ENCODE assay signal across 8 mouse cellular contexts in the genomic region with DNA sequence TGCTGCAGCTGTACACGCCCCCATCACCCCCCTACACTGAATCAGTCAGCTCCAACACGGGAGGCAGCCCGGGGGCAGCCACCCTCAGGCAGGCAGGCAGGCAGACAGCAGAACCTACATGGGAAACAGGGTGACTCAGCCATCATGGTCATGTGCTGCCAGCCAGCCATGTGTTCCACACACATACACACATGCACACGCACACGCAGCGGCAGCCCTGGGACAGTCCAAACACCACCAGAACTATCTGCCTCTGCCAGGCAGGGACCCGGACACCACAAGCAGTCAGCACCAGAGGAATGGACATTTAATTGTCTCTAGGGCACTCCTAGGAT. TPM values are rescaled to one million over a fixed set of nuclear protein-coding genes. Genes with fewer than 3 reads are reported as not detected.
DNase-seq lines count a peak whose midpoint lies in the region; ATAC-seq and TF ChIP-seq lines count a peak whose summit lies in the region.

No protein-coding gene starts in this region.

- no peaks in the 10 kb centered on the region for H3K27me3 ChIP-seq in heart, embryonic 11.5 days (ENCODE audit: control insufficient read depth, insufficient read depth, low read length)
- H3K27me3 ChIP-seq in E14TG2a.4 (ENCODE audit: insufficient read depth, low read length): no peaks in the 10 kb centered on the region
- H3K27me3 ChIP-seq in forebrain, postnatal 0 days (ENCODE audit: insufficient read depth, low read length): no peaks in the 10 kb centered on the region
- H3K27me3 ChIP-seq in limb, embryonic 12.5 days: no peaks in the 10 kb centered on the region
- no peaks in the 10 kb centered on the region for H3K27me3 ChIP-seq in stomach, embryonic 15.5 days (replicated peaks)

- H3K27ac ChIP-seq in heart, embryonic 11.5 days (ENCODE audit: low read depth, low read length): no peak overlapping the region
- H3K27ac ChIP-seq in forebrain, postnatal 0 days (ENCODE audit: low read depth, low read length): no peak overlapping the region
- H3K27ac ChIP-seq in limb, embryonic 12.5 days: no peak overlapping the region
- no peak overlapping the region for H3K27ac ChIP-seq in stomach, embryonic 15.5 days

- peaks cover 3% of the 10 kb centered on the region for H3K36me3 ChIP-seq in heart, embryonic 11.5 days (ENCODE audit: control insufficient read depth, insufficient read depth, low read length)
- peaks cover 64% of the 10 kb centered on the region for H3K36me3 ChIP-seq in E14TG2a.4 (ENCODE audit: insufficient read depth, low read length)
- H3K36me3 ChIP-seq in forebrain, postnatal 0 days (ENCODE audit: insufficient read depth): no peaks in the 10 kb centered on the region
- H3K36me3 ChIP-seq in limb, embryonic 12.5 days: peaks cover 33% of the 10 kb centered on the region; the same call in 1 of the 2 replicates
- H3K36me3 ChIP-seq in stomach, embryonic 15.5 days: no peaks in the 10 kb centered on the region

- no peak for TF ChIP-seq CTCF in E14TG2a.4 (conservative IDR thresholded peaks at IDR 0.05; ENCODE audit: low read length)
- TF ChIP-seq CTCF in forebrain, postnatal 0 days (IDR thresholded peaks at IDR 0.05; ENCODE audit: low read depth): no peak

- no peak for ATAC-seq in heart, embryonic 11.5 days (replicated peaks; ENCODE audit: insufficient number of reproducible peaks, low FRiP score, low TSS enrichment)
- no peak for ATAC-seq in forebrain, postnatal 0 days
- ATAC-seq in limb, embryonic 12.5 days (ENCODE audit: insufficient number of reproducible peaks, insufficient read depth, low FRiP score, low TSS enrichment, low read depth): no peak
- no peak for ATAC-seq in stomach, embryonic 15.5 days (ENCODE audit: insufficient read depth, low FRiP score, low read depth)

- no peaks in the 10 kb centered on the region for H3K9me3 ChIP-seq in heart, embryonic 11.5 days (replicated peaks; ENCODE audit: control insufficient read depth, low read length)
- no peaks in the 10 kb centered on the region for H3K9me3 ChIP-seq in E14TG2a.4 (ENCODE audit: low read length)
- no peaks in the 10 kb centered on the region for H3K9me3 ChIP-seq in forebrain, postnatal 0 days (ENCODE audit: low read length)
- no peaks in the 10 kb centered on the region for H3K9me3 ChIP-seq in limb, embryonic 12.5 days
- H3K9me3 ChIP-seq in stomach, embryonic 15.5 days: no peaks in the 10 kb centered on the region

- 83% methylated on average over 7 of the region's 7 CpGs for WGBS in heart, embryonic 11.5 days (ENCODE audit: insufficient replicate concordance)
- WGBS in forebrain, postnatal 0 days: 88% methylated on average over 7 of the region's 7 CpGs
- WGBS in limb, embryonic 12.5 days: 87% methylated on average over 7 of the region's 7 CpGs
- WGBS in stomach, embryonic 15.5 days: 81% methylated on average over 7 of the region's 7 CpGs

- DNase-seq in heart, adult 9 months (ENCODE audit: low spot score in 2 of 2): no peak
- peak; percentile 7 for DNase-seq in forebrain, postnatal 0 days
- no peak for DNase-seq in Muller cell, postnatal 12 days (ENCODE audit: inconsistent ontology term)
- DNase-seq in spleen, postnatal 36 days (ENCODE audit: low spot score in 2 of 2): no peak

- peaks cover 24% of the 10 kb centered on the region for H3K4me1 ChIP-seq in heart, embryonic 11.5 days (ENCODE audit: control insufficient read depth, insufficient read depth, low read length)
- H3K4me1 ChIP-seq in E14TG2a.4 (replicated peaks; ENCODE audit: low read depth, low read length): peaks cover 79% of the 10 kb centered on the region
- H3K4me1 ChIP-seq in forebrain, postnatal 0 days (ENCODE audit: insufficient read depth): peaks cover 15% of the 10 kb centered on the region
- H3K4me1 ChIP-seq in limb, embryonic 12.5 days (replicated peaks): peaks cover 35% of the 10 kb centered on the region
- H3K4me1 ChIP-seq in stomach, embryonic 15.5 days: peaks cover 32% of the 10 kb centered on the region

- H3K4me2 ChIP-seq in heart, embryonic 11.5 days: peak overlapping the region; percentile 81; the same call in 1 of the 2 replicates
- H3K4me2 ChIP-seq in forebrain, postnatal 0 days (ENCODE audit: low read depth): 0 out of 2 replicates have a peak overlapping the region, but pooled peaks have one; percentile 89
- H3K4me2 ChIP-seq in limb, embryonic 12.5 days: peak overlapping the region; percentile 83
- peak overlapping the region; percentile 72 for H3K4me2 ChIP-seq in stomach, embryonic 15.5 days

- peak overlapping the region; percentile 46; the same call in 1 of the 2 replicates for H3K9ac ChIP-seq in heart, embryonic 11.5 days (ENCODE audit: low read depth, low read length)
- 0 out of 2 replicates have a peak overlapping the region, but pooled peaks have one; percentile 14 for H3K9ac ChIP-seq in forebrain, postnatal 0 days
- no peak overlapping the region; the same call in 1 of the 2 replicates for H3K9ac ChIP-seq in limb, embryonic 12.5 days (replicated peaks)
- no peak overlapping the region for H3K9ac ChIP-seq in stomach, embryonic 15.5 days

- H3K4me3 ChIP-seq in heart, embryonic 11.5 days (ENCODE audit: low read depth, low read length): no peak overlapping the region
- peak overlapping the region; percentile 91 for H3K4me3 ChIP-seq in E14TG2a.4 (replicated peaks; ENCODE audit: low read length)
- no peak overlapping the region for H3K4me3 ChIP-seq in forebrain, postnatal 0 days (ENCODE audit: low read depth, low read length)
- H3K4me3 ChIP-seq in limb, embryonic 12.5 days (replicated peaks): peak overlapping the region; percentile 86; the same call in 1 of the 2 replicates
- peak overlapping the region; percentile 80; the same call in 1 of the 2 replicates for H3K4me3 ChIP-seq in stomach, embryonic 15.5 days (replicated peaks)

RNA-seq across cellular contexts. Expression of a gene that starts 1.5 kb away (rescaled TPM):
- polyA plus RNA-seq in heart, embryonic 11.5 days (2014; fragmentation: Nextera tagmentation; extraction: Ambion mirVana): 179 and 220 TPM in 2 replicates
- total RNA-seq in forebrain, postnatal 0 days (2014; rRNA removed): 124 and 162 TPM in 2 replicates
- 554 and 579 TPM in 2 replicates for polyA plus RNA-seq in forebrain, postnatal 0 days (2015; fragmentation: Nextera tagmentation; extraction: Ambion mirVana)
- polyA plus RNA-seq in limb, embryonic 12.5 days (2016; fragmentation: Nextera tagmentation; extraction: Ambion mirVana): 318 and 336 TPM in 2 replicates
- 363 and 395 TPM in 2 replicates for polyA plus RNA-seq in stomach, embryonic 15.5 days (2015; fragmentation: Nextera tagmentation; extraction: Ambion mirVana)

RNA-seq across cellular contexts. Expression of a gene that starts 24.7 kb away (rescaled TPM):
- 2.0 and 3.2 TPM in 2 replicates for polyA plus RNA-seq in heart, embryonic 11.5 days (2014; fragmentation: Nextera tagmentation; extraction: Ambion mirVana)
- total RNA-seq in forebrain, postnatal 0 days (2014; rRNA removed): 5.5 and 13.7 TPM in 2 replicates
- 11.0 and 14.3 TPM in 2 replicates for polyA plus RNA-seq in forebrain, postnatal 0 days (2015; fragmentation: Nextera tagmentation; extraction: Ambion mirVana)
- 9.6 and 10.4 TPM in 2 replicates for polyA plus RNA-seq in limb, embryonic 12.5 days (2016; fragmentation: Nextera tagmentation; extraction: Ambion mirVana)
- polyA plus RNA-seq in stomach, embryonic 15.5 days (2015; fragmentation: Nextera tagmentation; extraction: Ambion mirVana): 4.3 and 5.7 TPM in 2 replicates

RNA-seq across cellular contexts. Expression of a gene that starts 32.2 kb away (rescaled TPM):
- 3.9 and 6.2 TPM in 2 replicates for polyA plus RNA-seq in heart, embryonic 11.5 days (2014; fragmentation: Nextera tagmentation; extraction: Ambion mirVana)
- 1.2 and 2.0 TPM in 2 replicates for total RNA-seq in forebrain, postnatal 0 days (2014; rRNA removed)
- 4.1 and 4.6 TPM in 2 replicates for polyA plus RNA-seq in forebrain, postnatal 0 days (2015; fragmentation: Nextera tagmentation; extraction: Ambion mirVana)
- 7.7 and 7.9 TPM in 2 replicates for polyA plus RNA-seq in limb, embryonic 12.5 days (2016; fragmentation: Nextera tagmentation; extraction: Ambion mirVana)
- 34.8 and 39.7 TPM in 2 replicates for polyA plus RNA-seq in stomach, embryonic 15.5 days (2015; fragmentation: Nextera tagmentation; extraction: Ambion mirVana)

RNA-seq across cellular contexts. Expression of a gene that starts 59.8 kb away (rescaled TPM):
- polyA plus RNA-seq in heart, embryonic 11.5 days (2014; fragmentation: Nextera tagmentation; extraction: Ambion mirVana): 23.1 and 27.9 TPM in 2 replicates
- total RNA-seq in forebrain, postnatal 0 days (2014; rRNA removed): 11.0 and 14.0 TPM in 2 replicates
- 11.8 and 13.5 TPM in 2 replicates for polyA plus RNA-seq in forebrain, postnatal 0 days (2015; fragmentation: Nextera tagmentation; extraction: Ambion mirVana)
- polyA plus RNA-seq in limb, embryonic 12.5 days (2016; fragmentation: Nextera tagmentation; extraction: Ambion mirVana): 36.4 and 38.3 TPM in 2 replicates
- 83.0 and 84.0 TPM in 2 replicates for polyA plus RNA-seq in stomach, embryonic 15.5 days (2015; fragmentation: Nextera tagmentation; extraction: Ambion mirVana)

Comparison
In these comparisons a context has a peak if more than half of its experiments do, and no peak if none do; other contexts are left out.
1. H3K4me3 ChIP-seq: peak in E14TG2a.4 (single experiment), limb, embryonic 12.5 days (single experiment) and stomach, embryonic 15.5 days (single experiment); none in heart, embryonic 11.5 days (single experiment) and forebrain, postnatal 0 days (single experiment).
2. H3K9ac ChIP-seq: peak in heart, embryonic 11.5 days (single experiment) and forebrain, postnatal 0 days (single experiment); none in limb, embryonic 12.5 days (single experiment) and stomach, embryonic 15.5 days (single experiment).
3. Peak in every context shown above with its lines, with median percentiles within 50 percentile points of each other: H3K4me2 ChIP-seq.